Mouse (Mus musculus) T-helper 17 cell (primary cell): ENCODE results near the gene Snrpc.

Experiments
- in situ Hi-C, 2 experiments: fragments of 300-600 bp; cut with MboI, MseI; formaldehyde crosslinking; loops; 1 replicate in 1 of 2; 2 replicates in 1 of 2; pipeline ENCODE4 v1.15.1; 2025; ENCODE audit warnings: high pct_unique_total_duplicates in 2 of 2

Snrpc gene

DNA sequence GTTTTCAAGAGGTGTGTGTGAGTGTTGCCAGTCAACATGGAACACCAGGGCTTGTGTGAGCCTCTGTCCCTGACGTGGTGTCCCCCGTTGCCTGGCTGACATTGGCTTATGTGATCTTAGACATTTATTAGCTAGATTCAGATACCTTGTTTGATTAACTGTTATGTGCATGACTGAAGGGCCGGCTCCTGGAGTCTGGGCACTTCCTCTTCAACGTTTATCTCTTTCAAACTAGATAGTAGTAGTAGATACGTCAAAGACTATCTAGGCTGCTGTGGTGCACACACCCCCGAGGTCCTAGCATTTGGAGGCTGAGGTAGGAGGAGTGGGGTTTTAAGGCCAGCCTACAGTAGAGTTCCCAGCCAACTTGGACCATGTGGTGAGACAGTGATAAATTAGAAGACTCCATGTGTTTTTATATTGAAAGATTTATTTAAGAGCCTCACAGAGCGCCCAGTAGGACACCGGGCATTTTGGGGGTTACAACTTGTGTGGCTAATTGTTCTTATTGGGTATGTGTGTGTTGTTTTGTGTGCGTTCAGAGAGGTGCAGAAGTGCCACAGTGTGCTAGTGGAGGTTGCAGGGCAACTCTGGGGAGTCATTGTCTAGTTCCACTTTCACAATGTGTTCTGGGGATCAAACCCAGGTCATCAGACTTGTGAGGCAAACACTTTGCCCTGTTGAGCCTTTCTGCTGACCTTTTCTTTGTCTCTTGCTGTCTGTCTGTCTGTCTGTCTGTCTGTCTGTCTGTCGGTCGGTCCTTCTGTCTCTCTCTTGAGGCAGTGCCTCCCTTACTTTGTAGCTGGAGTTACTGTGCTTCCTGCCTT lies 19.9 kb downstream of the Snrpc start:
- in situ Hi-C loops = no loop called here

DNA sequence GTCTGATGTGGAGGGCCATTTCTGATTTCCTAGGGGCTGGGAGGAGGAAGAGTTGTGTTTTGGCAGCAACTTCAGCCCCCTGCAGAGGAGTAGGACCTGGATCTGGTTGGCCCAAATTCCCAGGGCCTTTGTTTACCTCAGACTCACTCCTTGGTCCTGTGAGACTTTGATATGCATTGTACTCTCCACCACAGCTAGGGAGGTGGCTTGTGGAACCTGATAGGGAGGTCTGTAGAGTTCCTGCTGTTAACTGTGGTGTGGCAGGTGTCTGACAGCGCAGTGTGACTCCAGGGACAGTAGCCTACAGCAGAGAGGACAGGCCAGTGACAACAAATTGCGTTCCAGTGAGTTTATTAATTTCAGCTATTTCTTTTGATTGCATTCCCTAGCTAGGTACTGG lies 21.2 kb downstream of the Snrpc start:
- in situ Hi-C loops = no loop called here

DNA sequence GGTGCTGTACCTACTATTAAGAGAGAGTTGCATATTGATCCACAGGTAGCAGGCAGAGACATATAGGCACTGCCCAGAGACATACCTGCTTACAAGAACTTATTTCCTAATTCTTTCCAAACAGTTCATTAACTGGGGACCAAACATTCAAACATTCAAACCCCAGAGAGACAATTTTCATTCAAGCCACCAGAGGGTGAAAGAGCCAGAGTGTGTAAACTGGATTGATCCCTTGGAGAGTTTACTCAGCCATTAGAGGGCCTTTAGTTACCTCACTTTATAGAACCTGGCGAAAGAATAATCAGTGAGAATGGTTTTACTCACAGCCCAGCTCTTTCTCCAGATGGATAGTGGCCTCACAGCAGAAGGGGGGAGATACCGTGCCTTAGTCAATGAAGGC lies 27.5 kb downstream of the Snrpc start:
- in situ Hi-C loops = no loop called here

DNA sequence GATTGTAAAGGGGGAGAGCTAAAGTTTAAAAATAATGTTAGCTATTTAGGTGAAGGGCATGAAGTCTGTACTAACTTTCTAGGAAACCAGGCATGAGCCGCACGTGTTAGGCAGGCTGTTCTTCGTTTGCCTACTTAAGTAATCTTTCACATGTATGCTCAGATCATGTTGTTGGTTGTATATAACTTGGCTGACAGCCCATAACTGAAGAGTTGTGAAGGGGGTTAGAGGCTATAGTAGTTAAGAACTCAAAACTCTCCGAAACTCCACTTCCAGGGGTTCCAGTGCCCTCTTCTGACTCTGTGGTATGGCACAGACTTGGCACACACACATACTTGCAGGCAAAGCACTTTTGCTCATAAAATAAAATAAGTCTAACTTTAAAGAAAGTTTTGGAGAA lies 28.8 kb downstream of the Snrpc start:
- in situ Hi-C loops = no loop called here

DNA sequence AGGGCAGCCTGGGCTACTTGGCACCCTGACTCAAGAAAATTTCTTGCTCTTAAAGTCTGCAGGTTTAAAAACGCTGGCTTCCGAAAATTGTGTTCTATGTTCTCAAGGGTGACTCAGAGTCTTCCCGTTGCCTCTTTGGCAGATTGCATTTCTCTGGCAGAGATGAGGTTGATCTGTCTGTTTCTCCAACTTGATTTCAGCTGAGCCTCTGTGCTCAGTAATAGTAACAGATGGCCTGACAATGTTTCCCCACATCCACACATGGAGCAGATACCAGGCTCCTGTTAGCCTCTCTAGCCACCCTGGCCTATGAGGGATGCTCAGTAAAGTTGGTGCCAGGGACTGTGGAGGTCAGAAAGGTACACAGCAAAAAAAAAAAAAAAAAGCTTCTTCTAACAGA lies 33.9 kb downstream of the Snrpc start:
- in situ Hi-C loops = no loop called here

DNA sequence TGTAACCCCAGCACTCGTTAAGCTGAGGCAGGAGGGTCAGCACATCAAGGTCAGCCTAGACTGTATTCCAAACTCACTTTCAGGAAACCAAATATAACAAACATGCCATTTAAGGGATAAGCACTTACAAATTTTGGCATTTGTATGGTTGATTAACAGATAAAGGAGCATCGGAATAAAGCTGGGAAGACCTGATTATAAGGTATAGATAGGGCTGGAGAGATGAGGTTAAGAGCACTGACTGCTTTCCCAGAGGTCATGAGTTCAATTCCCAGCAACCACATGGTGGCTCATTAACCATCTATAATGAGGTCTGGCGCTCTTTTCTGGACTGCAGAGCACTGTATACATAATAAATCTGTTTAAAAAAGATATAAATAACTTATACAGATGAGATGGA lies 35.6 kb downstream of the Snrpc start:
- in situ Hi-C loops = no loop called here

DNA sequence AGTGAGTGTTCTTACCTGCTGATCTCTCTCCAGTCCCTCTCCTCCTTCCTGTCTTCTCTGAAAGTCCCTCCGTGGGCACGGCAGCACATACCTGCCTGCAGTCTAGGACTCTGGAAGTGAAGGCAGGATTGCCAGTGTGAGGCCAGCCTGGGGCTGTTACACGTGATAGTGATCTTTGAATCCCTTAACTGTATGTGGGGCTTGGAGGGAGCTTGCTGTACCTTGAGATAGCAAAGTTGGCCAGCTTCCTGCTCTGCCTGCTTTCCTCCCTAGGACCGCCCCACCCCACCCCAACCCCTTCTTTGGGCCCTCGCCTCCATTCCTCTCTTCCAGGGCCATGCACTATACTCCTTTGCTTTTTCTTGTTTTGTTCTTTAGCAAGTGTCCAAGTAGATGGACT lies 36.6 kb downstream of the Snrpc start:
- in situ Hi-C loops = no loop called here

DNA sequence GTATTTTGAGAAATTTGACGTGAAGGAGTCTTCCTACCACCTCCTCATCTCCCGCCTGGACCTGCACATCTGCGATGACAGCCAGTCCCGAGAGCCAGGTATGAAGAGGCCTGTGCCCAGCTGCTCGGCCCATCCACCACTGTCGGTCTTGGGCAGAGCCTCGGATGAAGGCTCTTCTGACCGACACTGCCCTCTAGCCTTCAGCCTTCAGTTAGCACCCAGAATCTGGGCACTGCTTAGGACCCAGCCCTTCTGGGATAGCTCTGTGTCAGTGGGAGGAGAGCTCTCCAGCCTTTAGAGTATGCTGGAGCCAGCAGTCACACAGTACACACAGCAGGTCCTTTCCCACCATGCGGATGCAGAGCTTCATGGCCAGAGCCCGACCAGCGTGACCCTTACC lies 43.6 kb downstream of the Snrpc start:
- in situ Hi-C loops = loop anchor here in 1 of 2 experiments (10.0 kb wide), 1 partner anchor 1067 kb away; no protein-coding TSS in a partner anchor

DNA sequence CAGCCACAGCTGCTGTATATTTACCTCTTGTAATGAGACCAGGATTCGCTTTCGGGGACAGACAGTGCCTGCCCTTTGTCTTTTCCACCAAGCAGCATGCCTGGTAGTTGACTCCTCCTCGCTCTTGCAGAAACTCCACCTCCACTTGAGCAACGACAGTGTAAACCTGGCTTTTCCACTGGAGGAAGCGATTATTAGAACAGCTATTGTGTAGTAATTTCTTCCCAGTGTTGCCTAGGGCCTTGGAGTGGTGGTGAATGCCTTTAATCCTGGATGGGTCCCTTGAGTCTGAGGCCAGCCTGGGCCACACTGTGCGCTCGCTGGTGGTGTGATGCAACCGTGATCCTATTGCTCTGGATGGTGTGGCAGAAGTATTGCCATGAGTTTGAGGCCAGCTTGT lies 45.2 kb downstream of the Snrpc start:
- in situ Hi-C loops = loop anchor here in 1 of 2 experiments (10.0 kb wide), 1 partner anchor 1068 kb away; no protein-coding TSS in a partner anchor

DNA sequence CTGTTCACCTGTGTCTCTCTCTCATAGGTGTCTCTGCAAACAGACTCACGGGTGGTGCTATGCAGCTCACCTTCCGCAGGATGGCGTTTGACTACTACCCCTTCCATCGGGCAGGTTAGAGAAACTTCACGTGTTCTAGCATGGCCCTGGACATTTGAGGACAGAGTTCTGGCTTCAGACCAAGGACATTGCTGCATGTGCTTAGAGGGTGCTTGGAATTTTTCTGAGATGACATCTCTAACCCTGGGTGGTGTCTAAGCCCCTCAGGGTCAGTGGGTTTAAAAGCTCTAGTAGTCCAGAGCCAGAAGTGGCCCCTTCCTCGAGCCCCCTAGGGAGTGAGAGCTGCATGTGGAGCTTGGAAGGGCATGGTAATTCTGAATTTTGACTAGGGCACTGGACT lies 46.0 kb downstream of the Snrpc start:
- in situ Hi-C loops = loop anchor here in 1 of 2 experiments (10.0 kb wide), 1 partner anchor 1069 kb away; no protein-coding TSS in a partner anchor

DNA sequence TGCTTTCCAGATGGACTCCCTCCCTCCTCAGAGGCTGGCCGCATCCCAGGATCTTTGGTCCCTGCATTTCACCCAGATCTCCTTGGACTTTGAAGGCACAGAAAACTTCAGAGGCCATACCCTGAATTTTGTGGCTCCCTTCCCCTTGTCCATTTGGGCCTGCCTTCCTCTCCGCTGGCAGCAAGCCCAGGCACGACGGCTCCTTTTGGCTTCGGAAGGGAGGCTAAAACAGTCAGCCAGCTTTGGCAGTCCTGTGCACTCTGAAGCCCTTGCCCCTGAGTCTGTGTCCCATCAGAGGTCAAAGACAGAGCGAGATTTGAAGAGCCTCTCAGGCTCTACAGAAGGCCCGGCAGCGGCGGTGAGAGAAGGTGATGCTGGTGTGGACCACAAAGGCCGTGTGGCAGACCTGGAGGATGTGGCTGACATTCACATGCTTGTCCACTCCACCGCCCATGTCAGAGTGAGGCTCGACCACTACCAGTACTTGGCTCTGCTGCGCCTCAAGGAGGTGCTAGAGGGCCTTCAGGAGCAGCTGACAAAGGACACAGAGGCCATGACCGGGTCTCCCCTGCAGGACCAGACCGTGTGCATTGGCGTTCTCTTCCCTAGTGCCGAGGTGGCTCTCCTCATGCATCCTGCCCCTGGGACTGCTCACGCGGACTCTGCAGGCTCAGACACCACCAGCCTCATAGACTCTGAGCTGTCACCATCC lies 48.7 kb downstream of the Snrpc start:
- in situ Hi-C loops = loop anchor here in 1 of 2 experiments (10.0 kb wide), 1 partner anchor 1072 kb away; no protein-coding TSS in a partner anchor
